Mouse (Mus musculus) brain, embryonic 14.5 days (tissue): Measurements from ENCODE around the gene Cdh1. TPM values are rescaled to one million over a fixed set of nuclear protein-coding genes. Genes with fewer than 3 reads are reported as not detected.

ENCODE experiments used
- DNase-seq: peaks from one replicate; pipeline ENCODE4 v3.0.0-alpha.2; 2011; ENCODE audit warnings: low read depth
- CTCF ChIP-seq: fragments of 200-500 bp; IDR thresholded peaks from 2 replicates; pipeline ENCODE4 v1.5.1; 2012; ENCODE audit warnings: inconsistent platforms, mild to moderate bottlenecking, moderate library complexity, borderline replicate concordance; ENCODE audit not compliant: insufficient read depth, insufficient read length; ENCODE audit errors: extremely low read depth
- POLR2A ChIP-seq: fragments of 200-500 bp; IDR thresholded peaks from 2 replicates; pipeline ENCODE4 v1.6.1; 2012; ENCODE audit warnings: mild to moderate bottlenecking, inconsistent platforms, borderline replicate concordance; ENCODE audit not compliant: poor library complexity, insufficient read depth, insufficient read length, severe bottlenecking; ENCODE audit errors: extremely low read depth
- polyA plus RNA-seq: library from polyadenylated mRNA; depleted of rRNA; stranded (reverse); fragments of >200 nt; gene quantifications from 2 replicates; pipeline ENCODE4 v1.2.3, GENCODE M21; 2012

Gene Cdh1
- polyA plus RNA-seq, 1 experiment = 4.3 TPM

DNA sequence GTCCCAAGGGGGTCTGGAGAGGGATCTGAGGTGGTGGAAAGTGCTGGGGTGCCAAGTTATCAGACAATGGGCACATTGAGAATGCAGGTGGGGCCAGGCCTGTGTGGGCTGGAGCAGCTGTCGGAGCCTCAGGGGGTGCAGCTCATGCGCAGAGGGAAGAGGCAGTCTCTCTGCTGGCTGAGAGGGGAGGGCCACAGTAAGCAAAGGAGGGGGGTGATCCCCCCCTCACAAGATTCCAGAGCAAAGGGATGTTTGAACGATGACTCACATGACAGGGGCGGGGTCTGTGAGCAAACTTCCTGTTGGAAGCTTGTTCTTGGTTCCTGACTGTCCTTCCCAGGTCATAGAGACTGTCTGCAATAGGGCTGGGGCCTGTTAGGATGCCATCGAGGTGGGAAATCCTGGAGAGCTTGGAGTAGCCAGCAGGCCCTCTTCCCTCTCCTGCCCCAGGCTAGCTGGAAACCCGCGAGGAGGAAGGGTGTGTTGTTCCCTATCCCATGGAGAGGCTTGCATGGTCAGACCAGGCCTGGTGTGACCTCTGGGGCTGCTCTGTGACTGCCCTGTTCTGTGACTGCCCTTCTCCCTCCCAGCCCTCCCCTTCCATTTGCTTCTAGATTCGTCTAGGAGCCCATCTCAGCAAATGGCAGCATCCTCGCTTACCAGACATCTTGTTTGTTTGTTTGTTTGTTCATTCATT is 16.5 kb downstream of the Cdh1 start:
- DNase-seq = peak; percentile 55
- no peak for TF ChIP-seq POLR2A
- TF ChIP-seq CTCF = no peak

DNA sequence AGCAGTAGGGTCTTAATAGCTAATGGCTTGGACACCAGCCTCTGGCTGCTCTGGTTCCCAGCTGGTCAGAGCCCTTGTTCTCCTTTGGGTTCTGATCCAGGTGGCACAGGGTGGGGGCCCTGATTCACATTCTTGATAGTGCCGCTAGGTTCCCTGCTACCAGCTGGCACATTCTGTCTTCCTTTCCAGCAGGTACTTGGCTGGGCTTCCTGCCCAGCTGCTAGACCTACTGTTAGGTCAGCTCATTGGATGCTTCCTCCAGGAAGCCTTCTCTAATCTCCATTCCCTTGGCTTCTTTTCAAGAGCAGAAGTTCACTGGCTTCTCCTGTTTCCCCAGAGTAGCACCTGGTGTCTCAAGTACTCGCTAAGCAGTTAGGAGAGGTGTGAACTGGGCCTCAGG is 17.3 kb downstream of the Cdh1 start:
- DNase-seq = peak; percentile 24
- TF ChIP-seq CTCF (no peak), POLR2A (no peak)

DNA sequence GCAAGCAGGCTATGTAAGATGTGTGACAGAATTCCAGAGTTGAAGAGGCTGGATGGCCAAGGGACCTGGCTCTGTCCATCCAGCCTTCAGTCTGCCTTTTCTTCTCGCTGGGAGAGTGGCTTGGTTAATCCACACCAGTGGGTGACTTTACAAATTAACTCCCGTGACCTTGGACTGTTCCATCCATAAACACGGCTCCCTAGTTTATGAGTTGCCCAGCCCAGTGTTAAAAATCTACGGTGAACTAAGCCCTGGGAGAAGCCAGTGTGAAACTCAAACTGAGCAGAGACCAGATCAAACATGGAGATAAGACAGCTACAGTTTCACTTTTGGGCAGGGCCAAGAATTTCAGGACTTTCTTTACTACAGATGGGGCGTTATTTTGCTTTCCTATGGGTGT is 19.9 kb downstream of the Cdh1 start:
- DNase-seq = no peak
- no peak for TF ChIP-seq CTCF
- TF ChIP-seq POLR2A = no peak

DNA sequence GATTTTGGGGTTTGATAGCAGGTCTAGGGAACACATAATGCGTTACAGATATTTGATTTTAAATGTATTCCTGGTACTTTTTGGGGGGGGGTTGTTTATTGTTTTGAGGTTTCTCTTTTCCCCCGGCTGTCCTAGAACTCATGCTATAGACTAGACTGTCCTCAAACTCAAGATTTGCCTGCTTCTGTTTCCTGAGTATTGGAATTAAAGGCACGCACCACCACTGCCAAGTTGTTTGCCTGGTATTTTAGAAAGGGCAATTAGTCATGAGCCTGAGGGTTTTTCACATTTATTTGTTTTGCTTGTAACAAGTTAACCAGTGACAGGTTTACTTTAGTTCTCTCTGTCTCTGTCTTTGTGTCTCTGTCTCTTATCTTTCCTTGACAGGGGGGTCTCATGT is 20.3 kb downstream of the Cdh1 start:
- no peak for TF ChIP-seq POLR2A
- no peak for TF ChIP-seq CTCF
- DNase-seq = no peak

DNA sequence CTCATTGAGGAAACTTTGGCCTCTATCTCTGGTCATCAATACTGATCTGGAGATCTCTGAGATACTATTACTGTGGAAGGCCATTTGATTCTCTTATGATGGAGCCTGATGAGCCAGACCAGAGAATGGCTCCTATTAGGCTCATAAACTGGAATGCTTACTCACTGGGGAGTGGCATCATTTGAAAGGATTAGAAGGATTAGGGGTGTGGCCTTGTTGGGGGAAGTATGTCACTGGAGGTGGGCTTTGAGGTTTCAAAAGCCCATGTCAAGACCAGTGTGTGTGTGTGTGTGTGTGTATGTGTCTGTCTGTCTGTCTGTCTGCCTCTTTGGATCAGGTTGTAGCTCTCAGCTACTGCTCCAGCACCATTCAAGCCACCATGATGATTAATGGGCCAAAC is 20.8 kb downstream of the Cdh1 start:
- no peak for TF ChIP-seq POLR2A
- no peak for TF ChIP-seq CTCF
- no peak for DNase-seq

DNA sequence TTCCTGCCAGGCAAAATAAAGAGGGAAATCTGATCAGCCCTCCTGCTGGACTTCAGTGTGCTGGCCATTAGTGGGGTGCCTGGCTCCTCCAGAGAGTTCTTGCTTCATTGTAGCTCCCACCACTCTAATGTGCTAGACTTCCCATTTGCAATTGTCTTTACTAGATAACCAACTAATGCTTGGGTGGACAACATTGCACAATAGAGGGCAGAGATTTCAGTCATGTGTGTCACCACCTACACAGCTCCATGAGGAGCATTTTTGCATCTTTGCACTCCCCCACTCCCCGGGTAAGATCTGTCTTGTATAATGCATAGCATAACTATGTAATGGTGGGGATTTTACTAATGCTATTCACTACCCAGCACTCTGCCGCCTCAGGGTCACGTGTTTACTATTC is 21.6 kb downstream of the Cdh1 start:
- no peak for DNase-seq

DNA sequence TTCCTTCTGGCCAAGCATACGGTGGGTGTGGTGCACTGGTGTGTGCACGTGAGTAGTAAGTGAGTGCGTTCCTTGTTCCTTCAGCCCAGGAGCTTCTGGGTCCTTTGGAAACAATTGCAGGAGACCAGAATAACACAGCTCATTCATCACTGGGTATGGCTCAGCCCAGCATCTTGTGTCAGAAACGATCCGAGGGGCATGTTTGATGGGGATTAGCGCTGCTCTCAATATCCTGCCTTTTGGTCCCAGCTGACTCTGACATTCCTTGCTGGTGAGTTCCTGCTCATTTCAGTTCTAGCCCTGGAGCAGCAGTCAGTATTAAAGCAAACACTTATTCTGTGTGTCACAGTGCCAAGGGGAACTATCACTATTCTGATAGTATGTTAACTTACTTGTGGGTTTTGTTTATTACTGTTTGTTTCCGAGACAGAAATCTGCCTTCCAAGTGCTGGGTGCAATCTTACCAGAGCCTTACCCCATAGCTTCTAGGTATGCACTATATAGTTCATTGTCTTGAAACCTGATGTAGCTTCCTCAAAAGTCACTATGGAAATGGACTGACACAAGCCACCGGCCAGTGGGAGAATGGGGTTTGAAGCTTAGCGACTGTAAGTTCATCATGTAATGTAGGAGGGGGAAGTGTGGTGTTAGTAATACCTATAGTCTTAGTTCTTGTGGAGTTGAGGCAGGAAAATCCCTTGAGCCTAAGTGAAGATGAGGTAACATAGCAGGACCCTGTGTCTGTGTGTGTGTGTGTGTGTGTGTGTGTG is 23.1 kb downstream of the Cdh1 start:
- TF ChIP-seq CTCF = no peak
- TF ChIP-seq POLR2A = no peak

More for the DNA sequence above, 21.6 kb downstream of the Cdh1 start:
- TF ChIP-seq CTCF (no peak), POLR2A (no peak)

DNA sequence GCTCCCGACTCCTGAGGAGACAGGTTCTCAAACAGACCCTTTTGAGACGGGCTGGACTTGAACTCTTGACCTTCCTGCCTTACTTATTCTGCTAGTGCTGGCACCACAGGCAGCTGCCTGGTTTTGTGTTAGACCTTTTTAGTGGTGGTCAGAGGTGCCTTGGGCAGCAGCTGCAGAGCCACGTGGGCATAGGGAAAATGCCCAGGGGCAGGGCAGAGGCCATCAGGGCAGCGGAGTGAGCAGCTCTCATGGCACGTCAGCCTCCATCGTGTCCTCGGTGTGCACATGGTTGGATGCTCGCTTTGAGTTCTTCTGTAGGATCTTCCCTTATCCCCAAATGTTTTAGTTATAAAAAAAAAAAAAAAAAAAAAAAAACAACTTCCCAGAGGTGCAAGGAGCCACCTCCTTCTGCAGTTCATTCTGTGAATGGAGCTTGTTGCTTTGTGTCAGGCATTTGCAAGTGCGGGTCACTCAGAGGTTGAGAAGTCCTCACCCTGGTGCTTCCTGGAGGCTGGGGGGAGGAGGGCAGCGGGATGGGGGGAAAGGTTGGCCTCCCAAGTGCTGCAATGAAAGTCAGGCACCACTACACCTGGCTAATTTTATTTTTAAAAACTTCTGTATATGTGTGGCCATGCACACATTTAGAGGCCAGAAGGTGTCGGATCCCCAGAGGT is 25.3 kb downstream of the Cdh1 start:
- DNase-seq = no peak
- no peak for TF ChIP-seq CTCF
- no peak for TF ChIP-seq POLR2A

More for the DNA sequence above, 23.1 kb downstream of the Cdh1 start:
- DNase-seq = no peak

DNA sequence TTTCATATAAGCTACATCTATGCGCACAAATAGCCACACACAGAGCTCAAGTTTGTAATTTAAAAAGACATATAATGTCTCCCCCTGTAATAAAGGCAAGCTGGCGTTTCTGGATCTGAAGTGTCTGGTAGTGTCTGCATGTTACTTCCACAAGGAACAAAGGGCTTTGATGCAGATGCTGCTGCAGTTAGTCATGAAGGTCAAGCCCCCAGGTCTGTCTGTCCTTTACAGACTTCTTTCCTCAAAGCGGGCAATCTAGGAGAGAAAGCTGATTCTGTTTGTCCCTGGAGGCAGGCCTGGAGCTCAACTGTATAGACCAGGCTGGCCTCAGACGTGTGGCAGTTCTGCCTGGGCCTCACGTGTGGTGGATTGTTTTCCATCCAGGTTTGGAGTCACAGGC is 26.3 kb downstream of the Cdh1 start:
- DNase-seq = no peak
- TF ChIP-seq CTCF (no peak), POLR2A (no peak)

DNA sequence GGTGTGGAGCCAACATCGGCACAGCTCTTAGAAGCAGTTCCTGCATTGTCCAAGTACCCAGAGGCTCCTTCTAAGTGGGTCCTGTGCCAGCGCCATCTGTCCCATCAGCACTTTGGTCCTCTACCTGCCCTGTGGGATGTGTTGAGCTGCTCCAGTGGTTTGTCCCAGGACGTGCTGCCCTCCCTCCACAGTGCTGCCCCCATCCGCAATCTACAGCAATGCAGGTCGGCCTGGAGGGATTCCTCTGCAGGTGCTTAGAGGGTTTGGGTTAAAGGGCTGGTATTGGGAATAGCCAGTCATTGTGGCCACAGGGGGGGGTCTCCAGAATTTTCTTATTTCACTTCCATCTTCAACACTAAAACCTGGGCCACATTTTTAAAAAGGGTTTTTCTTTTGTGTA is 28.8 kb downstream of the Cdh1 start:
- no peak for DNase-seq
- no peak for TF ChIP-seq CTCF
- TF ChIP-seq POLR2A = no peak

DNA sequence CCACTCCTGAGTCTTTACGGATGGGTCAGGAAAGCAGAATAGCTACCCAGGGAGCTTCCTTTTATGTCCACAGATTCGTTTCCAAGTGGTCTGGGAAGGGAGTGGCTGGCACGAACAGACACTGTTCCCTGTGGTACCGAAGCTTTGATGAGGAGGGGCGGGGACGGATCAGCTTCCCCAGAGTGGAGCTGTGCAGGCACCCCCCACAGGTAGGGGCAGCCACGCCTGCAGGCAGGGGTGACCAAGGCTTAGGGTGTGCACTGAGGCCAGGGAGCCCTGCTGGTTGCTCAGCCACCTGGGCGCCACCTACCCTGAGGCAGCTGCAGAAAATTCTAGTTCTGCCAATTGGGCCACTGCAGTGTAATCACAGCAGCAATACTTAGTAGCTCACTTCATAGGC is 29.5 kb downstream of the Cdh1 start:
- TF ChIP-seq POLR2A (no peak), CTCF (no peak)
- DNase-seq = no peak
